Mouse (Mus musculus): Measurements from ENCODE around the gene Ilvbl. TPM values are rescaled to one million over a fixed set of nuclear protein-coding genes. Genes with fewer than 3 reads are reported as not detected.
"Not testable (repeated sequence)": the region's sequence is repeated elsewhere in the genome, so short reads cannot be mapped to it uniquely, and the experiment has no call there.

Gene Ilvbl
- polyA plus RNA-seq (2012; ENCODE audit: insufficient read depth, low replicate concordance), result 13.1 and 13.2 TPM in 2 replicates

DNA sequence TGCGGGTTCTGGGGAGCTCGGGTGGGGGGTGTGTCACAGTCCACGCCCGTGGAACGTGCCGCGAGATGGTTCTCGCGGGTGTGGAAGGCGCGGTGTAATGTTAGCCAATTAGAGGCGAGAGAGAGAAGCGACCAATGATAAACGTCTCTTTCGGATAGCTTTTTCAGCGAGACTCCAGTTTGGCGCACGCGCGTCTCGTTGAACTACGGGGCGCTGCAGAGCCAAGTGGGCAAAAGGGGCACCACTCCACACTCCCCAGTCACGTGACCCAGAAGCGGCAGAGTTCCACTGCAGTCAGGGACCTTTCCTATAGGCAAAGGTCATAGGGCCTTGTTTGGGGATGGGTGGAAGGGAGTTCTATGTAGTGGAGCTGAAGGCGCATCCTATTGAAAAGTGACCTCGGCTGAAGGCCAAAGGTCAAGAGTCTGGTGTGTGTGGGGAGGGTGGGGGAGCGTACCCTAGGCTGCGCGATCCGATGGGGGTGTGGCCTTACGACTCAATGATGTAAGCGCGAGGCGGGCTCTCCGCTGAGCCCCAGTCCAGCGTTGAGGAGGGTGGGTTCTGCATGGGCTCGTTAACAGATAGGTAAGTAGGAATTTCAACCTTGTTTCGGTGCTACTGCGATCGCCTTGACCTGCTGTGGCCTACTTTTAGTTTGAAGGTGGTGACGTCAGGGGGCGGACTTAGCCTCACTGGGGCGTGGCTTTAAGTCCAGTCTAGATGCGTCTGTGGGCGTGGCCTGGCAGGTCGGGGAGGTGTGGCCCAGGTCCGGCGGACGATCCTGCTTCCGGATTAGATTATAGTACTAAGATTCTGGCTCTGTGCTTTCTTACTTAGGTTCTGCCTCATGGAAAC, at the start of gene Ilvbl:
Ilvbl (plus strand) TSS at position 97 of the 855 bp plus-strand sequence.
- Histone ChIP-seq H3K9me3 (no peaks in the 10 kb centered on the region), H3K4me1 (peaks cover 36% of the 10 kb centered on the region), H3K27me3 (replicated peaks) (peaks cover 5% of the 10 kb centered on the region), H3K4me3 (replicated peaks) (peak within 1 kb of the TSS; percentile 93), H3K36me3 (replicated peaks; ENCODE audit: low read length) (peaks cover 37% of the 10 kb centered on the region)
- TF ChIP-seq GATA1 (IDR thresholded peaks at IDR 0.05; ENCODE audit: borderline replicate concordance, low read length), result peak; percentile 57; the same call in 1 of the 3 replicates
- no peak for TF ChIP-seq FLI1 (IDR thresholded peaks at IDR 0.05; ENCODE audit: low read length)

GRCm38 (mm10) chr10:78525071-78525470, 49.1 kb upstream of the Ilvbl start:
- not testable (repeated sequence) for H3K4me3 ChIP-seq (replicated peaks); H3K9me3 ChIP-seq; H3K27me3 ChIP-seq (replicated peaks); H3K36me3 ChIP-seq (replicated peaks; ENCODE audit: low read length); H3K4me1 ChIP-seq

DNA sequence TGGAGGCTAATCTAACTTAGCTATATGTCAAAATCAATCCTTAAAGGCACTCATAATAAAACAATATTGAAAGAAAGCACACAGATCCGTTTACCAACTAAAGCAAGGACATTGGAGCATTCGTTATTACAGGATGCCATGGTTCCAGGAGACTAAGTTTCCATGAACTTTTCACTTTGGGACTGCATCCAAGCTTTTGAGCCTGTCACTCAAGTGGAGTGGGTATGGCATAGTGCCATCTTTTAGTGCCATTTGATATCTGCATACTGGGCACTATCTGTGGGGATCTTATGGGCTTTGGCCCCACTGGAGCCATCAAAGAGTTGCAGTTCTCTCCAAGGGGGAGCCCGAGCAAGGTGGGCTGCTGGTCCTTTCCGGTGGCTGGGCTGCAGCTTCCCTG, 48.6 kb upstream of the Ilvbl start:
- Histone ChIP-seq H3K36me3 (replicated peaks; ENCODE audit: low read length) (no peaks in the 10 kb centered on the region), H3K4me3 (replicated peaks) (no peak overlapping the region), H3K9me3 (no peaks in the 10 kb centered on the region), H3K27me3 (replicated peaks) (peaks cover 5% of the 10 kb centered on the region), H3K4me1 (no peaks in the 10 kb centered on the region)
- TF ChIP-seq FLI1 (IDR thresholded peaks at IDR 0.05; ENCODE audit: low read length) (no peak), GATA1 (IDR thresholded peaks at IDR 0.05; ENCODE audit: borderline replicate concordance, low read length) (no peak)

DNA sequence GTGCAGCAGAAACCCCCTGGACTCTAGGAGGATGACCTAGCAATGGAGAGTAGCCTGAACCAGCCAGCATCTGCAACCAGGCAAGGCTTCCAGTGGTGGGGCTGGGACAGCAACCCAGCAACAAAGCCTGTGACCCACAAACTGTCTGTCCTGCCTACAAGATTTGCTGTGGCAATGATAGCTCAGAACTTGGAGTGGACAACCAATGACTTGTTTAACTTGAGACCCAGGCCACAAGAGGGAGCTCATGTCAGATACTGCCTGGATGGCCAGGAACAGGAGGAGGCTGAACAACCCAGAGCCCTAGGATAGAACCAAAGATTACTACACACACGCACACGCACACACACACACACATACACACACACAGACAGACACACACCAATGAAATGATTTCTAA, 33.2 kb upstream of the Ilvbl start:
- Histone ChIP-seq H3K36me3 (replicated peaks; ENCODE audit: low read length) (no peaks in the 10 kb centered on the region), H3K9me3 (no peaks in the 10 kb centered on the region), H3K4me3 (replicated peaks) (no peak overlapping the region), H3K4me1 (no peaks in the 10 kb centered on the region; the same call in 1 of the 2 replicates), H3K27me3 (replicated peaks) (peaks cover 2% of the 10 kb centered on the region)
- no peak for TF ChIP-seq GATA1 (IDR thresholded peaks at IDR 0.05; ENCODE audit: borderline replicate concordance, low read length)
- no peak for TF ChIP-seq FLI1 (IDR thresholded peaks at IDR 0.05; ENCODE audit: low read length)

GRCm38 (mm10) chr10:78565070-78565469, 9.1 kb upstream of the Ilvbl start:
- 0 out of 2 replicates have a peak, but pooled peaks cover 3% of the 10 kb centered on the region for H3K4me1 ChIP-seq
- H3K36me3 ChIP-seq (replicated peaks; ENCODE audit: low read length), result no peaks in the 10 kb centered on the region
- H3K9me3 ChIP-seq, result no peaks in the 10 kb centered on the region
- no peak for TF ChIP-seq FLI1 (IDR thresholded peaks at IDR 0.05; ENCODE audit: low read length)
- no peak for TF ChIP-seq GATA1 (IDR thresholded peaks at IDR 0.05; ENCODE audit: borderline replicate concordance, low read length)
- H3K4me3 ChIP-seq (replicated peaks), result no peak overlapping the region
- peaks cover under 1% of the 10 kb centered on the region for H3K27me3 ChIP-seq (replicated peaks)

GRCm38 (mm10) chr10:78569191-78569590, 5.0 kb upstream of the Ilvbl start:
- peaks cover 5% of the 10 kb centered on the region for H3K27me3 ChIP-seq (replicated peaks)
- TF ChIP-seq GATA1 (IDR thresholded peaks at IDR 0.05; ENCODE audit: borderline replicate concordance, low read length) (no peak), FLI1 (IDR thresholded peaks at IDR 0.05; ENCODE audit: low read length) (no peak)
- H3K36me3 ChIP-seq (replicated peaks; ENCODE audit: low read length), result no peaks in the 10 kb centered on the region
- H3K4me1 ChIP-seq, result peaks cover 11% of the 10 kb centered on the region; the same call in 1 of the 2 replicates
- no peaks in the 10 kb centered on the region for H3K9me3 ChIP-seq
- H3K4me3 ChIP-seq (replicated peaks), result no peak overlapping the region

- Histone ChIP-seq H3K36me3 (replicated peaks; ENCODE audit: low read length) (no peaks in the 10 kb centered on the region), H3K4me3 (replicated peaks) (no peak overlapping the region), H3K4me1 (peaks cover 14% of the 10 kb centered on the region; the same call in 1 of the 2 replicates), H3K27me3 (replicated peaks) (peaks cover 5% of the 10 kb centered on the region), H3K9me3 (no peaks in the 10 kb centered on the region)
- no peak for TF ChIP-seq FLI1 (IDR thresholded peaks at IDR 0.05; ENCODE audit: low read length)
- no peak for TF ChIP-seq GATA1 (IDR thresholded peaks at IDR 0.05; ENCODE audit: borderline replicate concordance, low read length)
Observed at GRCm38 (mm10) chr10:78569686-78570085, 4.5 kb upstream of the Ilvbl start.

DNA sequence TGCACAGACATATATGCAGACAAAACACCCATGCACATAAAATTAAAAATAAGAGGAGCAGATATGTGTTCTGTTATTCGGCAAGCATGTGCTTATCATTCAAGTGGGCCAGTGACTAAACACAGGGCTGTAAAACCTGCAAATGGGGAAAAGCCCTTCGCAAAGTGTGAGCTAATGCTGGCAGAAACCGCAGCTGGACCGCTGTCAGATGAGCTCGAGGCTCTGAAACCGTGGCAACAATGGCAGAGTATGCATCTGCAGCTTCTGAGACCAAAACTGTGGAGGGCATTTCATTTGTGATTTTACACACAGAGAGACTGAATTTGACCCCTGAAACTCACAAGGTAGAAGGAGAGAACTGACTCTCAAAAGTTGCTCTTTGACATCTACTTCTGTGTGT, 3.7 kb upstream of the Ilvbl start:
- no peak for TF ChIP-seq GATA1 (IDR thresholded peaks at IDR 0.05; ENCODE audit: borderline replicate concordance, low read length)
- TF ChIP-seq FLI1 (IDR thresholded peaks at IDR 0.05; ENCODE audit: low read length), result no peak
- Histone ChIP-seq H3K27me3 (replicated peaks) (peaks cover 5% of the 10 kb centered on the region), H3K9me3 (no peaks in the 10 kb centered on the region), H3K4me1 (peaks cover 17% of the 10 kb centered on the region), H3K4me3 (replicated peaks) (no peak overlapping the region), H3K36me3 (replicated peaks; ENCODE audit: low read length) (no peaks in the 10 kb centered on the region)

- H3K9me3 ChIP-seq, result no peaks in the 10 kb centered on the region
- peaks cover 2% of the 10 kb centered on the region for H3K36me3 ChIP-seq (replicated peaks; ENCODE audit: low read length)
- TF ChIP-seq FLI1 (IDR thresholded peaks at IDR 0.05; ENCODE audit: low read length), result no peak
- no peak for TF ChIP-seq GATA1 (IDR thresholded peaks at IDR 0.05; ENCODE audit: borderline replicate concordance, low read length)
- H3K4me3 ChIP-seq (replicated peaks), result no peak overlapping the region
- peaks cover 5% of the 10 kb centered on the region for H3K27me3 ChIP-seq (replicated peaks)
- H3K4me1 ChIP-seq, result peaks cover 20% of the 10 kb centered on the region
Observed at GRCm38 (mm10) chr10:78570897-78571296, 3.2 kb upstream of the Ilvbl start.

DNA sequence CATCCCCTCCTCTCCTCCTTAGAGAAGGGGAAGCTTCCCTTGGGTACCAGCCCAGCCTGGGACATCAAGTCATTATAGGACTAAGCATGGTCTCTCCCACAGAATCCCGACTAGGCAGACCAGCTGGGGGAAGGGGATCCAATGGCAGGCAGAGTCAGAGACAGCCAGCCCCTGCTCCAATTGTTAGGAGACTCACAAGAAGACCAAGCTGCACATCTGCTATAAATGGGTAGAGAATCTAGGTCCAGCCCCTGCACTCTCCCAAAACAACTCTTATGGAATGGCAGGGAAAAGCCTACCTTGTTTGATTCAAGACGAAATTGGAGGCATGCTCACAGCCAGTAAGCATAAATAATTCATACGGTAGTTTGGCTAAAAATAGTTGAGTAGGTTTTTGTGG, 920 bp upstream of the Ilvbl start:
- H3K27me3 ChIP-seq (replicated peaks), result peaks cover 5% of the 10 kb centered on the region

More for the DNA sequence above, 920 bp upstream of the Ilvbl start:
- peaks cover 25% of the 10 kb centered on the region for H3K36me3 ChIP-seq (replicated peaks; ENCODE audit: low read length)
- TF ChIP-seq FLI1 (IDR thresholded peaks at IDR 0.05; ENCODE audit: low read length), result no peak
- no peak for TF ChIP-seq GATA1 (IDR thresholded peaks at IDR 0.05; ENCODE audit: borderline replicate concordance, low read length)
- no peaks in the 10 kb centered on the region for H3K9me3 ChIP-seq
- peaks cover 35% of the 10 kb centered on the region for H3K4me1 ChIP-seq
- no peak overlapping the region for H3K4me3 ChIP-seq (replicated peaks)

All from megakaryocyte, embryonic 14.5 days (primary cell).